Mouse (Mus musculus) cerebellum, adult 2 months (tissue): ENCODE data around the gene Arhgap15.

Experiments used
- CTCF ChIP-seq: fragments of 200-500 bp; IDR thresholded peaks from 2 replicates; pipeline ENCODE4 v1.5.1; 2011; ENCODE audit warnings: low read depth, mild to moderate bottlenecking, control low read depth, low read length, moderate library complexity, borderline replicate concordance; ENCODE audit not compliant: insufficient read depth
- POLR2A ChIP-seq: fragments of 200-500 bp; IDR thresholded peaks from 2 replicates; pipeline ENCODE4 v1.6.1; 2011; ENCODE audit warnings: low read length, control low read depth, borderline replicate concordance; ENCODE audit not compliant: insufficient read depth

DNA sequence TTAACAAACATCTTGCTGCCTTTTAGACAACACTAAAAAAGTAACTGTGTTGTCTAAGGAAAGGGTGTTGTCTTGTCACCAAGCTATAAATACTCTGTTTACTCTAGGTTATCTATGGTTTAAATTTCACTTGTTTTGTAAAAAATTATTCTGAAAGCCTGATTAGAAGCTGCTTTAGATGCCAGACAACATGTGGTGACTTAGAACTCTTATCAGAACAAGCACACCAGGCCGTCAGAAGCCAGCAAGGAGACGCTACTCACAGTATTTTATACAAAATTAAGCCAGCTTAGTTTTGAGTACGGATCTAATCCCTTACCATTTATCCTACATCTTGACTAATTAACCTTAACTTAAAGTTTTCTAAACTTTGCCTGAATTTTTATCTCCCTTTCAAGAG is 44.5 kb downstream of the Arhgap15 start:
- TF ChIP-seq CTCF (no peak), POLR2A (no peak)
